Mouse (Mus musculus) liver, postnatal 0 days (tissue): ENCODE results near the gene Ppm1e. TPM values are rescaled to one million over a fixed set of nuclear protein-coding genes. Genes with fewer than 3 reads are reported as not detected.
"Not testable (repeated sequence)": the region's sequence is repeated elsewhere in the genome, so short reads cannot be mapped to it uniquely, and the experiment has no call there.

Experiments used
- ATAC-seq: fragments of 200-750 bp; cut with Nextera tagmentation; 2 replicates; pipeline ENCODE4 v1.8.0; 2017; ENCODE audit warnings: mild to moderate bottlenecking, moderate library complexity
- DNase-seq: peaks from one replicate; pipeline ENCODE4 v3.0.0-alpha.2; 2016
- H3K27ac ChIP-seq: fragments of 300-500 bp; sonication (generic); 2 replicates; pipeline ENCODE4 v1.5.1; 2014; ENCODE audit warnings: antibody characterized with exemption, moderate library complexity, mild to moderate bottlenecking, low read depth
- H3K27me3 ChIP-seq: fragments of 300-500 bp; sonication (generic); 2 replicates; pipeline ENCODE4 v1.6.1; 2014; ENCODE audit warnings: low read length, control low read depth, mixed read lengths; ENCODE audit not compliant: insufficient read depth
- H3K36me3 ChIP-seq: fragments of 300-500 bp; sonication (generic); replicated peaks from 2 replicates; pipeline ENCODE4 v1.6.1; 2014; ENCODE audit warnings: mild to moderate bottlenecking, control low read depth, low read length, moderate library complexity, mixed read lengths; ENCODE audit not compliant: insufficient read depth
- H3K4me1 ChIP-seq: fragments of 300-500 bp; sonication (generic); 2 replicates; pipeline ENCODE4 v1.6.1; 2014; ENCODE audit warnings: antibody characterized with exemption, mild to moderate bottlenecking, control low read depth; ENCODE audit not compliant: insufficient read depth
- H3K4me2 ChIP-seq: fragments of 300-500 bp; sonication (generic); 2 replicates; pipeline ENCODE4 v1.6.1; 2014; ENCODE audit warnings: low read depth, mild to moderate bottlenecking, low read length, moderate library complexity, mixed read lengths
- H3K4me3 ChIP-seq: fragments of 300-500 bp; sonication (generic); 2 replicates; pipeline ENCODE4 v1.5.1; 2014; ENCODE audit warnings: low read depth, low read length
- H3K9ac ChIP-seq: fragments of 300-500 bp; sonication (generic); replicated peaks from 2 replicates; pipeline ENCODE4 v1.6.1; 2014; ENCODE audit warnings: mild to moderate bottlenecking, moderate library complexity
- H3K9me3 ChIP-seq: fragments of 300-500 bp; sonication (generic); 2 replicates; pipeline ENCODE4 v1.6.1; 2016; ENCODE audit warnings: mild to moderate bottlenecking, control low read depth, low read length, mixed read lengths
- CTCF ChIP-seq: sonication (generic); IDR thresholded peaks from 2 replicates; pipeline ENCODE4 v1.5.1; 2016; ENCODE audit warnings: antibody characterized with exemption, low read depth
- EP300 ChIP-seq: IDR thresholded peaks from 2 replicates; pipeline ENCODE4 v1.6.1; 2016; ENCODE audit warnings: antibody characterized with exemption, low read depth, mild to moderate bottlenecking
- WGBS: fragments of 180-500 bp; shearing (Covaris S2); extraction: QIAGEN DNeasy Blood & Tissue Kit; methylation state at CpG from one replicate; pipeline ENCODE4 v1.1.7; 2014; ENCODE audit not compliant: insufficient replicate concordance; 5-methylcytosine and 5-hydroxymethylcytosine counted together
- polyA plus RNA-seq: library from polyadenylated mRNA; unstranded; fragments of >200 nt; fragmentation: Nextera tagmentation; extraction: Ambion mirVana; gene quantifications from 2 replicates; pipeline ENCODE4 v1.2.1, GENCODE M21; 2015

Ppm1e gene
- polyA plus RNA-seq, 1 experiment from 2014 or later, result 1.2 TPM

- not testable (repeated sequence) for H3K27ac ChIP-seq, H3K9me3 ChIP-seq, H3K4me1 ChIP-seq, H3K9ac ChIP-seq, H3K4me2 ChIP-seq, H3K4me3 ChIP-seq, H3K36me3 ChIP-seq, ATAC-seq, DNase-seq, H3K27me3 ChIP-seq
- WGBS, result 70% methylated on average over 4 of the region's 4 CpGs
- TF ChIP-seq CTCF, result peak; percentile 27
Observed at GRCm38 (mm10) chr11:87261705-87262104, 97.1 kb downstream of the Ppm1e start.

- Histone ChIP-seq H3K9me3 (no peaks in the 10 kb centered on the region), H3K27ac (0 out of 2 replicates have a peak overlapping the region, but pooled peaks have one; percentile 29), H3K36me3 (no peaks in the 10 kb centered on the region), H3K4me1 (peaks cover 3% of the 10 kb centered on the region; the same call in 1 of the 2 replicates), H3K27me3 (no peaks in the 10 kb centered on the region), H3K9ac (no peak overlapping the region), H3K4me2 (peak overlapping the region; percentile 51), H3K4me3 (no peak overlapping the region)
- ATAC-seq, result peak; percentile 33; the same call in 1 of the 2 replicates
- no peak for TF ChIP-seq CTCF
- no peak for TF ChIP-seq EP300
- DNase-seq, result no peak
- WGBS, result 36% methylated on average over 10 of the region's 10 CpGs
Observed at GRCm38 (mm10) chr11:87259792-87260191, 99.0 kb downstream of the Ppm1e start.

- H3K9me3 ChIP-seq, result no peaks in the 10 kb centered on the region
- no peak overlapping the region for H3K27ac ChIP-seq
- 92% methylated on average over 5 of the region's 5 CpGs for WGBS
- no peak overlapping the region for H3K4me3 ChIP-seq
- no peaks in the 10 kb centered on the region for H3K27me3 ChIP-seq
- TF ChIP-seq CTCF, result no peak
- TF ChIP-seq EP300, result no peak
- ATAC-seq, result no peak
- peaks cover 3% of the 10 kb centered on the region; the same call in 1 of the 2 replicates for H3K4me1 ChIP-seq
- no peaks in the 10 kb centered on the region for H3K36me3 ChIP-seq
- no peak overlapping the region for H3K4me2 ChIP-seq
- no peak for DNase-seq
- H3K9ac ChIP-seq, result no peak overlapping the region
Observed at GRCm38 (mm10) chr11:87257282-87257681, 101.5 kb downstream of the Ppm1e start.

GRCm38 (mm10) chr11:87254149-87254548 lies 104.7 kb downstream of the Ppm1e start:
- Histone ChIP-seq H3K4me3 (no peak overlapping the region), H3K36me3 (no peaks in the 10 kb centered on the region), H3K4me2 (no peak overlapping the region), H3K27ac (no peak overlapping the region), H3K4me1 (no peaks in the 10 kb centered on the region), H3K9me3 (no peaks in the 10 kb centered on the region), H3K27me3 (no peaks in the 10 kb centered on the region), H3K9ac (no peak overlapping the region)
- no peak for DNase-seq
- 48% methylated on average over 5 of the region's 5 CpGs for WGBS
- ATAC-seq, result no peak
- TF ChIP-seq CTCF (no peak), EP300 (no peak)

GRCm38 (mm10) chr11:87253294-87253693 lies 105.5 kb downstream of the Ppm1e start:
- H3K27ac ChIP-seq, result no peak overlapping the region
- no peak overlapping the region for H3K9ac ChIP-seq
- no peaks in the 10 kb centered on the region for H3K9me3 ChIP-seq
- no peak overlapping the region for H3K4me3 ChIP-seq
- TF ChIP-seq CTCF, result no peak
- no peak for TF ChIP-seq EP300
- H3K36me3 ChIP-seq, result no peaks in the 10 kb centered on the region
- ATAC-seq, result no peak
- H3K4me1 ChIP-seq, result no peaks in the 10 kb centered on the region
- WGBS, result 85% methylated on average over 6 of the region's 6 CpGs
- H3K4me2 ChIP-seq, result no peak overlapping the region
- H3K27me3 ChIP-seq, result no peaks in the 10 kb centered on the region
- no peak for DNase-seq

- no peak for ATAC-seq
- Histone ChIP-seq H3K36me3 (no peaks in the 10 kb centered on the region), H3K27me3 (no peaks in the 10 kb centered on the region), H3K4me2 (no peak overlapping the region), H3K9me3 (no peaks in the 10 kb centered on the region), H3K27ac (no peak overlapping the region), H3K4me1 (no peaks in the 10 kb centered on the region), H3K4me3 (no peak overlapping the region), H3K9ac (no peak overlapping the region)
- TF ChIP-seq EP300 (no peak), CTCF (no peak)
- no peak for DNase-seq
- 80% methylated on average over 6 of the region's 6 CpGs for WGBS
Observed at GRCm38 (mm10) chr11:87250132-87250531, 108.7 kb downstream of the Ppm1e start.

GRCm38 (mm10) chr11:87247494-87247866 lies 111.3 kb downstream of the Ppm1e start:
- Histone ChIP-seq H3K27ac (no peak overlapping the region), H3K36me3 (no peaks in the 10 kb centered on the region), H3K4me3 (no peak overlapping the region), H3K4me2 (no peak overlapping the region), H3K9me3 (no peaks in the 10 kb centered on the region), H3K9ac (no peak overlapping the region), H3K27me3 (no peaks in the 10 kb centered on the region), H3K4me1 (no peaks in the 10 kb centered on the region)
- TF ChIP-seq EP300, result no peak
- no peak for TF ChIP-seq CTCF
- WGBS, result 86% methylated on average over 5 of the region's 5 CpGs
- ATAC-seq (no peak), DNase-seq (no peak)
